9 mouse cellular contexts compared by ENCODE assay signal in genomic region chr12:32897199-32898120, GRCm38 (mm10). TPM values are rescaled to one million over a fixed set of nuclear protein-coding genes. Genes with fewer than 3 reads are reported as not detected.
DNase-seq lines count a peak whose midpoint lies in the region; ATAC-seq and TF ChIP-seq lines count a peak whose summit lies in the region.
"Had no signal": no experiment of that assay in that cellular context is flagged by ENCODE, and none has a peak within 500 bp of the region (broad histone marks: within the 10 kb centered on the region; RNA-seq: fewer than 3 reads in every experiment).

No protein-coding gene starts in this region.

- H3K4me2 ChIP-seq in hindbrain, embryonic 15.5 days = no peak overlapping the region

- peak; percentile 69 for TF ChIP-seq CTCF in Patski (IDR thresholded peaks at IDR 0.05)

- H3K36me3 ChIP-seq in hindbrain, embryonic 15.5 days = no peaks in the 10 kb centered on the region

- 49% methylated on average over 13 of the region's 13 CpGs for WGBS in hindbrain, embryonic 15.5 days

- no peaks in the 10 kb centered on the region for H3K27me3 ChIP-seq in Patski
- H3K27me3 ChIP-seq in hindbrain, embryonic 15.5 days = no peaks in the 10 kb centered on the region

- no peak for ATAC-seq in Patski
- peak; percentile 78 for ATAC-seq in hindbrain, embryonic 15.5 days (ENCODE audit: low FRiP score, low read depth)

- no peak for DNase-seq in Patski (ENCODE audit: low read depth, low spot score)
- DNase-seq in cerebellum, postnatal 10 days = peak; percentile 95 to 98
- peak; percentile 69 to 88 for DNase-seq in frontal cortex, postnatal 14 days (ENCODE audit: low spot score in 2 of 2)
- DNase-seq in layer of hippocampus, postnatal 25 days (ENCODE audit: extremely low spot score in 1 of 2, low spot score in 1 of 2) = peak; percentile 84 to 97
- DNase-seq in lung, postnatal 4 days = peak; percentile 80 to 89
- DNase-seq in right cerebral cortex, adult 18-20 months = peak; percentile 85
- DNase-seq in urinary bladder, adult 18-20 months (ENCODE audit: low spot score in 2 of 2) = peak; percentile 78 to 86

- POLR2A ChIA-PET in Patski (lab: Charles Lee) = interaction anchor here (0.8 to 1.7 kb wide), 2 partner anchors 9 to 518 kb away, joined by 3 to 4 read pairs; no protein-coding TSS in a partner anchor

- H3K9ac ChIP-seq in hindbrain, embryonic 15.5 days = no peak overlapping the region

- CTCF ChIA-PET in Patski (lab: Charles Lee) = interaction anchor here (0.7 to 2.3 kb wide), 12 partner anchors 9 to 605 kb away, joined by 3 to 6 read pairs (median 4); no protein-coding TSS in a partner anchor

- peaks cover 3% of the 10 kb centered on the region; the same call in 1 of the 2 replicates for H3K4me1 ChIP-seq in hindbrain, embryonic 15.5 days (replicated peaks)

- H3K4me3 ChIP-seq in hindbrain, embryonic 15.5 days = no peak overlapping the region
- H3K4me3 ChIP-seq: myocyte had no signal

- no peak overlapping the region for H3K27ac ChIP-seq in hindbrain, embryonic 15.5 days (replicated peaks)

- in situ Hi-C loops in Patski (cut with MboI; ENCODE audit: low pct_unique_long_range_greater_than_20kb) = loop anchor here (5.0 kb wide), 1 partner anchor 260 kb away; no protein-coding TSS in a partner anchor

- no peaks in the 10 kb centered on the region for H3K9me3 ChIP-seq in hindbrain, embryonic 15.5 days

RNA-seq across cellular contexts. Expression of gene Sypl, which starts 56.2 kb away (rescaled TPM):
- polyA plus RNA-seq in Patski (2021) = 92.5 TPM
- 39.5 and 42.6 TPM in 2 replicates for polyA plus RNA-seq in hindbrain, embryonic 15.5 days (2015; fragmentation: Nextera tagmentation; extraction: Ambion mirVana)
- 10 to 100 TPM; 41.2 to 44.4 TPM for total RNA-seq in layer of hippocampus, postnatal 25 days (2021)
